Mouse (Mus musculus): ENCODE results near the gene Wfdc18.

Wfdc18 gene

GRCm38 (mm10) chr11:83742731-83743355 lies 34.0 kb downstream of the Wfdc18 start:
- DNase-seq (ENCODE audit: low spot score in 2 of 2) = no peak

- DNase-seq (ENCODE audit: low spot score in 2 of 2) = no peak
Observed at GRCm38 (mm10) chr11:83743525-83743924, 34.7 kb downstream of the Wfdc18 start.

GRCm38 (mm10) chr11:83746152-83746551 lies 37.3 kb downstream of the Wfdc18 start:
- no peak for DNase-seq (ENCODE audit: low spot score in 2 of 2)

- DNase-seq (ENCODE audit: low spot score in 2 of 2) = no peak
Observed at GRCm38 (mm10) chr11:83746681-83747080, 37.9 kb downstream of the Wfdc18 start, which contains the start of gene Wfdc21. Wfdc21 (plus strand) TSS chr11:83746940.

- DNase-seq (ENCODE audit: low spot score in 2 of 2) = no peak
Observed at GRCm38 (mm10) chr11:83747376-83748265, 38.8 kb downstream of the Wfdc18 start.

GRCm38 (mm10) chr11:83753581-83754181 lies 44.9 kb downstream of the Wfdc18 start, which contains the start of gene Heatr6:
Heatr6 (plus strand) TSS chr11:83753696.
- DNase-seq (ENCODE audit: low spot score in 2 of 2) = peak; percentile 95 to 96

GRCm38 (mm10) chr11:83754227-83754626 lies 45.4 kb downstream of the Wfdc18 start:
- DNase-seq (ENCODE audit: low spot score in 2 of 2) = no peak

All from right cerebral cortex, postnatal 10 days (tissue).